Mouse (Mus musculus) frontal cortex, adult (tissue): ENCODE measurements around the gene Rgs3.

Experiments
- ATAC-seq: cut with Nextera tagmentation; 2 replicates; pipeline ENCODE4 v1.9.2; 2017; ENCODE audit warnings: mild to moderate bottlenecking, moderate library complexity, mixed read lengths; ENCODE audit not compliant: low TSS enrichment

Rgs3 gene

DNA sequence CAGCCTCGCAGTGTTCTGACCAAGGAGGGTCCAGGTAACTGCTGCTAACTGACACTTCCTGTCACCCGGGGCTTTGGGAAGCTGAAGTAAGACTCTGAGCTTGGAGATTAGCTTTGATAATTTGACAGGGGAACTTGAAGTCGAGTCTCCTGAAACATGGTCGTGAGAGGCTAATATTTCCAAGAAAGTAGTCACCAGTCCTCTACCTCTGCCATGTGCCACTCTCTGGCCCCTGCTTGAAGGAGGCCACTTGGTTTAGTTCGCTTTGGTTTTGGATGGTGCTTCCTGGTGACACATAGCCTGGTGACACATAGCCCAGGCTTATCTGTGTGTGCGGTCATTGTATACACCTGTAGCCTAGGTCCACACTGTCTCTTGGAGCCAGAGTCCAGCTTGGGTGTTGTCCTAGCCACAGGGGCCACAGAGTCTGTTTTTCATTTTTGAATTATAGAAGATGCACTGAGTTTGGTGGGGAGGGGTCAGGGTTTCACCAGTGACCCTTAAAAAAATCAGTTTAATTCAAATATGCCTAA is at the start of gene Rgs3:
TSS of gene Rgs3 (plus strand) at position 51 of the 533 bp plus-strand sequence.
- ATAC-seq = no peak

DNA sequence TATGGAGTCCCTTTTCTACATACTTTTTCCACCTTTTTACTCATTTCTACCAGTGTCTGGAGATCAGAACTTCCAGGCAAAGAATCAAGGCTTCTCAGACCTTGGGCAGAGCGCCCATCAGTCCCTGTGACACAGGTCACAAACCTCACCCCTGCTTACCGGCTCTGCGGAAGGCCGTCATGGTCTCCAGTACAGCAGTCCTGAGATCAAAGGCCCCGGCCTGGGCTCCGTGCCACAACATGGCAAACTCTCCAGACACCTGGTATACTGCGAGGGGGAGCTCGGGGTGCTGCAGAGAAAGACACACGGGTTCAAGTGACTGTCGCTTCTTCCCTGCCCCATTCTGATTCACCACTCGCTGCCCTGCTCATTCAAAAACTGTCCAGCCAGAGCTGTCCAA is 49.7 kb upstream of the Rgs3 start:
- ATAC-seq = no peak

DNA sequence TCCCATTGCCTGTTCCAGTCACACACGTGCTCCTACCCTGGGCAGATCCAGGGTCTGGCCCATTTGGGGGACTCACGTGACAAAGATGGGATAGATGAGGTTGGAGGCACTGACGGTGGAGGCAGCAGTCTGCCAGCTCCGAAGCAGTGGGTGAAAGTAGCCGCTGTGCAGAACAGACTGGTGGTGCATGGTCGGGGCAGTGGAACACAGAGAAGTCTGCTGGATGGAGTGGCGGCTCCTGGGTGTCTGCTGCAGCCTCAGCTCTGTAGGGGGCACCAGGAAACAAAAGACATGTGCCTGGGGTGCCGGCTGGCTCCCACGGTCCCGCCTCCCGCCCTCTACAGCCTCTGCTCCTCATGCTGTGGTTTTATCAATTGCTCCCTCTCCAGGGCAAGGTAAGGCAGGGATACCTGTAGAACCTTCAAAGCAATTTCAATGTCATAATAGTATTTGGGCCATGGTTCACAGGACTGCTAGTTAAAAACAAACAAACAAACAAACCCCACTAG is 45.6 kb upstream of the Rgs3 start:
- no peak for ATAC-seq

DNA sequence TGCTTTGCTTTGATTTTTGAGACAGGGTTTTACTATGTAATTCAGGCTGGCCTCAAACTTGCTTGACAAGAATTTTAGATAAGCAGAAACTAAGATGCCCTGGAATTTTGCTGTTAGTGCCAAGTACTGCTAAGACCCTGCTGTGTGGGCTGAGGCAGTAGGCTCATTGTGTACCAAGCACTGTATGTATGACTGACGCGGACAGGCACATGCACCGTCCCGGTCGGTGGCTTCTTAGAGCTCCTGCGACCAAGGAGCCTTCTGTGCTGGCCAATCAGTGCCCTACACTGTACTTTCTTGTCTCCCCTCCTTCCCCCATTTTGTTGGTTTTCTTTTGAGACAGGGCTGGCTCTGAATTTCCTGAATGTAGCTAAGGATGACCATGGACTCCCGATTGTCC is 44.7 kb upstream of the Rgs3 start:
- no peak for ATAC-seq

DNA sequence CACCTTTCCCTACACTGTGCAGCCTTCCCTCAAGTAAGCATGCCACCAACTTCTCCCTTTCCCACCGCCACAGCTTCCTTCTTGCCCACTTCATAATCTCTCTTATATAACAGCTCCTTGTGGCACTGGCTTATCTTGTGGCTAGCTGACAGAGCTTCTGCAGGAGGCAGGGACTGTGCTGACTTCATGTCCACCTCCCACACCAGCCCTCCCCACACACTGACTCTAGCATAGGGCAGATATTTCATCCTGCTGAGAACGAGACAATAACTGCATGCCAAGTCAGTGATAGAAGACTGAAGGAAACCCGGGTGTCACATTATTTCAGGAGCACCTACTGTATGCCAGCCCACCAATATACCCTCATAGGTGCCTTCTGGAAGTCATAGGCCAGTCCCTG is 44.2 kb upstream of the Rgs3 start:
- ATAC-seq = 0 out of 2 replicates have a peak, but pooled peaks have one; percentile 1

DNA sequence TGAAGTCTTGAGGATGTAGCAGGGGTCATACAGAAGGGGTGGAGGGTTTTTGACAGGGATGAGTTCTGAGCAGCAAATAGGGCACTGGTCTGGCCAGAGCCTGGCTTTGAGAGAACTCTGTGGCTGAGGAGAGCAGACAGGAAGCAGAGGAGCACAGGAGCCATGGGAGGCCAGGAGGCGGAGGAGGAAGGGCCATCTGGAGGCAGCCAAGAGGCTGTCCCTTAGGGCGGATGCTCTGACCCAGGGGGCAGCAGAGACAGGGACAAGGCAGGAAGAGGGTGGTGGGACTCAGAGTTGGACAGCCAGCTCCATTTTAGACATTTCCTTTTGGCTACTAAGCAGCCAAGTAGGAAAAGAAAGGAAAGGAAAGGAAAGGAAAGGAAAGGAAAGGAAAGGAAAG is 43.6 kb upstream of the Rgs3 start:
- ATAC-seq = no peak

DNA sequence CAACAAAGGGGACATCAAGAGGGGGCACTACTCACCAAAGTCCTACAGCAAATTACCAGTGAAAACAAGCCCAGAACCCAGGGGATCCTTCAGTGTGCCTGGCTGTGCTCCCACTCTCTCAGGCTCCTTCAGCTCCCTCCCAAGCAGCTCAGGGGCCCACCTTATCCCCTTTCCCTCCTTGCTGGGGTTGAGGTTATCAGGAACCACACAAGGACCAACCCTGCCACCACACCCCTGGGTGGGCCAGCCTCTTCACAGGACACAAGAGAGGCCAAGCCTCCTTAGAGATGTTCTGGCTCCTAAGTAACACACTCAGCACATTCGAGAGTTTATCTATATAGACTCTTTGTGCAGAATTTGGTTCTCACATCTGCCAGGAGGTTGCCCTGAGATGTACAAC is 43.1 kb upstream of the Rgs3 start:
- ATAC-seq = no peak

DNA sequence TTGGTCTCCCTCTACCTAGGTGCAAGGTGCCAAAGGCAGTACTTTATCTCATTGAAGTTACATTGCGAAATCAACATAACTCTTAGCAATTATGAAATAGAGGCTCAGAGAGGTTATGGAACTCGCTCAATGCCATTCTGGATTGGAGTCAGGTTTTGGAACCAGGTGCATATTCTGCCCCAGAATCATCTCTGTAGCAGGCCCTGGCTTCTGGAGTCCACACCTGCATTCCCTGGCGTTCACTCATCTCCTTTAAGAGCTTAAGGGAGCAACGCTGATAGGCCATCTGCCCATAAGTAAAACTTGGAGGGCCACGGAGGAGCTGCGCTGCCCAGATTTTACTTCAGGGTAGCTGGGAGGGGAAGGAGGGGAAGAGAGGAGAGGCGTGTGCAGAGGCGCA is 42.6 kb upstream of the Rgs3 start:
- no peak for ATAC-seq

DNA sequence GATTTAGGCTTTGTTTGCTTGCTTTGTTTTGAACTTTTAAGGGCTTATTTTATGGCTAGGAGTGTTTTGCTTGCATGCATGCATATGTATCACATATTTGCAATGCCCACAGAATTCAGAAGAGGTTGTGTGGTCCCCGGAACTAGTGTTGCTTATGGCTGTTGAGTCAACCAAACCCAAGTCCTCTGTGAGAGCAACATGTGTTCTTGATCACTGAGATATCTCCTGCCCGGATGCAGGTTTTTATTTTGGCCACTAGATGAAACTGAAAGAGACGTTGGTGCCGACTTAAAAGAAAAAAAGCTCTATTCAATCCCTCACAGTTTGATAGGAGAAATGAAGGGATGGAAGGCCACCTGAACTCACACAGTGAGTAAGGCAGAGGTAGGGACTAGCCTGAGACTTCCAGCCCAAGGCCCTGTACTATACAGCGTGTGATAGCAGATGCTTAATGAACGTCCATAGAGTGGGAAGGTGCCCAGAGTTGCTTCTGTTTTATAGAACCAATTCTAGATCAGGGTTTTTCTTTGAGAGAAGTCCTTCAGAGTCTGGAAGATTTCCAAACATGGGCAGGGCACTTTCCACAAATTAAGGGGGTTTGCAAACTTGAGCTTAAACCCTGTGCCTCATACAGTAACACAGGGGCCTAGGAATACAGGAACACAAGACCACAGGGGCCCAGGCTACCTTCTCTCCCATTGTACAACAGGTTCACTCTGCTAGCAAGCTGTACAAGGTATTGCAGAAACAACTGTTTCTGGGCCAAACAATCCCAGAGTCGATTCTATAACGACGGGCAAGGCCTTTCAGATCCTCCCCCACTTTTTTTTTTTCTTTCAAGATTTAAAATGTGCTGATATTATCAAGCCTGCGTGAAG is 41.9 kb upstream of the Rgs3 start:
- no peak for ATAC-seq

DNA sequence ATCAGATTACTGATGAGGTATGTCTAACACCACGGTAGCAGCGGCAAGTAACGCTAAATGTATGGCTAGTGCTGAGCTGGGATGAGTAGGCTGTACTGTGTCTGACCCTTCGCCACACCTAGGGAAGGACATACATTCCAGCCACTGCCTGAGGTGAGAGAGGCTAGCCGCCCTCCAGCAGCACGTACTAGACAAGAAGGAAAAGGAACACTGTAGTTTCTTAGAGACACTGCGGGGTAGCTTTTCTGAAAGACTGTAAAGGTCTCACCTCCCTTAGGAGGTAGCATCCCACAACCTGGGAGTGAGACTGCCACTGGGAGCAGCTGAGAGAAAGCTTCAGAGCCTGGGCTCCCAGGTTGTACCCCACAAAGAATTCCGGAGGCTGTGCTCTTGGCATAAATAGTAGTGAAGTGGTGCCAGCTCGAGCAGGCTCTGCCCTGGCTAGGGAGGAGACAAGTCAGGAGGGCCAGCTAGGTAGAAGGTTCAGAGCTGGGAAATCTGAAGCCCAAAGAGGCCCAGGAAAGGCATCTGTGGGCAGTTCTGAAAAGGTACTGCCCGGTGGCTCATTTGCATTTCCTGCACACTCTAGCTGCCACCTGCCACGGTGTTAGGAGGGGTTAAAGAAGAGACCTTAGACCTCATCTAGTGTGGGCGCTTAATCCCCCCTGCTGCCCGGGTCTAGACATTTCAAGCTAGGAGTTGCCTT is 41.1 kb upstream of the Rgs3 start:
- ATAC-seq = no peak

DNA sequence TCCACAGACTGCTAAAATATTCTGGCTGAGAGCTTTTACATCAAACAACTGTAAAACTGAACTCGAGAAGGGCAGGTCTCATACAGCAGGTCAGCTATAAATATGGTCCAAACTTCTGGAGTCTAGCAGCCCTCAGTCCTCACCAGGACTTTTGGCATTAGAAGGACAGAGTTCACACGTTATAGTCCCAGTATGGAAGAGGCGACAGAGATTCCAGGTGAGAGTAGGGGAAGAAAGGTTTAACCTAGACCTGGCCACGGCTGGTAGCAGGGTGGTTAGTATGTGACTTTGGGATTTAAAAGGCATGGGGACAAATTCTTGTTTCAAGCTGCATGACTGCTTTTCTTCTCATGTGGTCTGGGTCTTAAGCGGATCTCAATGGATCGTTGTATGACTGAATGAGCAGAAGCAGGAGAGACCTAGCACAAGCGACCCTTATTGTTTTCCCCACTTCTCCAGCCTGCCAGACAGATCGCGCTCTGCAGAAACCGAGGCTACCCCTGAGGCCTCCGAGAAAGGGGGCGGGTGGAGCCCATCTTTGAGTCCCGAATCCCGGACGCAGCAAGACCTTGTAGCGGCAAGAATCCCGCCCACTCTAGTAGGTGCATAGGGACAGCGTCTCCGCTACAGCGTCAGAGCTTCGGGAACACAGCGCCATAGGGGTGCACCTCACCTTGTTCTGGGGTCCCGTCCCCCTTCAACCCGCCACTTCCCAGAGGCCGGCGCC is 40.4 kb upstream of the Rgs3 start:
- peak; percentile 67; the same call in 1 of the 2 replicates for ATAC-seq

DNA sequence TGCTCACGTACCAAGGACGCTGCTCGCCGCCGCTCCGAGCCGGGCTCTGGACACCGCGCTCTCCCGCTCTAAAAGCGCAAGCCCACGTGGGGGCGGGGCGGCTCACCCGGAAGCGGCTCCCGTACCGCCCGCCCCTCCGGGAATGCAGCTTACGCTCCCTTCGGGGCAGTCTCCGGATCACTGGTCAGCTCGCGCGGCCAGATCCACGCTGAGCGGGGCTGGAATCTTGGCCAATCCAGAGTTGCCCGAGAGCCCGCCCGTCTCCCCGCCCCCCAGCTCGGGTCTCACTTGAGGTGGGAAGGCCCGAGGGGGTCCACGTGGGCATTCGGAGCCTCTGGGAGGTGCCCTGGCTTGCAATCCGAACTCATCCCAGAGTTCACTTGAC is 39.8 kb upstream of the Rgs3 start, which contains the start of gene Alad:
TSS of gene Alad (minus strand) at position 70 of the 385 bp plus-strand sequence.
- peak; percentile 81 for ATAC-seq

DNA sequence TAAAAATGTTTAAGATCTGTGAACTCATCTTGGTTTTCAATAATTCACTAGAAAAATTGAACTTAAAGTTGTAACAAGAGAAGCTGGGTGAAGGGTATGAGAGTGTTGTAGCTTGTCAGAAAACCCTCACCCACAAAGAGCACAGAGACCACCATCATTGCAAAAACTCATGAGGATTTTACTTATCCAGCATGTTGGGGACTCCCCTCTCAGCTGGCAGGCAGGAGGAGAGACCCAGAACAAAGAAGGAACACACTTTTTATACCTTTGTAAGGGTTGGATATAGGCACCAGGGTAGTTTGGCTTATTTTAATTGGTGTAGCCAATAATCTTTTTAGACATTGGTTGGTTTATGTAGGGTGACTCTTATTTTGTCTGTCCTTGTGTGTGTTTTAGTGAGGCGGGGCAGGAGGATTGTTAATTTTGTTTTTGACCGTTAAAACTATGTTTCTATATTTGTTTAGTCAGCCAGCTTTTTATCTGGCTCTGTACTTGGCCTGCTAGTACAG is 38.7 kb upstream of the Rgs3 start:
- ATAC-seq = no peak

DNA sequence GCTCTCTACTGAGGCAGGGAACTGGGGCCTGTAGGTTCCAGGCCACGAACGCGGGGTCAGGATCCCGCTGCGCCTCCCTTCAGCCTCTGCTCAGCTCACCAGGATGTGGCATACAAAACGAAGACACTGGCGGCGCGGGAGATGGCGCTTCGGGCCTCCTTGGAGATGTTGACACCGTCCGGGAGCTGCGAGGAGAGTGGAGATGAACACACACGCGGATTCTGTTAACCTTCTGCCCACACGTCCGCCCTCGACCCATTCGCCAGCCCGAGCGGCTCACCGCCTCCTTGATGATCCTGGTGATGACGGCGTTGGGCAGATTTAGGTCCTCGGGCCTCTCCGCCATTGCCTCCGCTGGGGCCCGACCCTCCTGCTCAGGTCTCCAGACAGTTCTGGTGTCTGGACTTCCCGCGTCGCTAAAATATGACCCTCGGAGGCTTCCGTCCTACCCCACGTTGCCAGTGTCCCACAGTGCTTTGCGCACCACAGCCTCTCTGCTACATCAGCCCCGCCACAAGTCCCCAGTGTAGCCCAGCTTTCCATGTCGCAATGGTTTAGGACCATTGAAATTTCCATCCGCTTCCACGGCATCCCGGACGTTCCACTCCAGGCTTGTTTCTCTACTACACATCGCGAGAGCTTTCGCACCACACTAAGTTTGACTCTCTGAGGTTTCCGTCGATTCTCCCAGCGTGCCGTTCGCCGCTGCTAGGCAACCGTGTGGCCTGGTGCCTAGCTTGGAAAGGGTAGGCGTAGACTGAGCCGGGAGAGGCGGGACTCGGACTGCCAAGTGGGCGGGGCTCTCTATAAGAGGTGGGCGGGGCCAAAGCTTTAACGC is 34.8 kb upstream of the Rgs3 start, which contains the start of the genes Pole3 and 4933430I17Rik:
TSS of gene Pole3 (minus strand) at position 418 of the 838 bp plus-strand sequence.
TSS of gene 4933430I17Rik (plus strand) at position 719 of the 838 bp plus-strand sequence.
- peak; percentile 89 for ATAC-seq

DNA sequence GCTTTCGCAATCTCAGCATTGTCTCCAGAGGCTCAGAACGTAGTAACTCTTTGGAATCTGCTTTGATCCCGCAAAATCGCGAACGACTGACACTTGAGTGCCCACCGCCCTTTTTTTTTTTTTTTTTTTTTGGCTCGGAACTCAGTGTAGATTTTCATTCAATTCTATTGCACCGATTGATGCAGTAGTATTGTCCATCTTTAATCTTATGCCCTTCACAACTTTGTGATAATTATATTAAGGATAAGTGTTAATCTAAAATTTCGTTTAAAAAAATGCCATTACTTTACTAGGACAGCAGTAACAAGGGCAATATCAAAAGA is 34.2 kb upstream of the Rgs3 start:
- ATAC-seq = no peak

DNA sequence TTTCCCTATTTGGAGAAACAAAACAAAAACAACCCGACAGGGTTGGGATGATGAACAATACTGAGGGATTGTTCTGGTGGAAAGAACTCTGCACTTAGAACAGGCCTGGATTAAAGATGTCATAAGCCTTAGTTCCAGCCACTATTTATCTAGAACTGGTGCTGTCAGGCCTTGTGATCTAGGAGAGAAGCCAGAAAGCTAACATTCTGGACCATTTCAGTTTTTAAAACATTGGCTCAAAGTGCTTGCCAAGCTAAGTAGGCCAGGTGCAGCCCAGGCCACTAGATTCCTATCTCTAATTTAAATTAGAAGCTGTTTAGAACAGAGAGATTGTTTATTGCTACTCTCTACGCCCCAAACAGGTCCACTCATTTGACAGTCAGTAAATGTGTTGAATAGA is 33.4 kb upstream of the Rgs3 start:
- no peak for ATAC-seq

DNA sequence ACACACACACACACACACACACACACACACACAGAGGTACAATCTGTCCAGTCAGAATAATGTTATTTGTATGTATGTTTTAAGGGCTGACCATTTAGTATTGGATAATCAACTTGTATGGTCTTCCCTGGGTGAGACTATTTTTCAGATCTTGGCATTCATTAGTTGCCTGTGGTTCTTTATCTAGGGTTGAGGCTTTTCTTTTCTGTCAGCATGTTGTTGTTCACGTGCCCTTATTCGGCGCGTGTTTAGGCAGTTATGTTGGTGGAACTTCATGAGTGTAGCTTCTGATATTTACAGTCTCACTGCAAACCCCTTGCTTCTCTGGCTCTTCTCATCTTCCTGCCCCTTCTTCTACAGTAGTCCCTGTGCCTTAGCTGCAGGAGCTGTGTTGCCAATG is 32.0 kb upstream of the Rgs3 start:
- no peak for ATAC-seq

DNA sequence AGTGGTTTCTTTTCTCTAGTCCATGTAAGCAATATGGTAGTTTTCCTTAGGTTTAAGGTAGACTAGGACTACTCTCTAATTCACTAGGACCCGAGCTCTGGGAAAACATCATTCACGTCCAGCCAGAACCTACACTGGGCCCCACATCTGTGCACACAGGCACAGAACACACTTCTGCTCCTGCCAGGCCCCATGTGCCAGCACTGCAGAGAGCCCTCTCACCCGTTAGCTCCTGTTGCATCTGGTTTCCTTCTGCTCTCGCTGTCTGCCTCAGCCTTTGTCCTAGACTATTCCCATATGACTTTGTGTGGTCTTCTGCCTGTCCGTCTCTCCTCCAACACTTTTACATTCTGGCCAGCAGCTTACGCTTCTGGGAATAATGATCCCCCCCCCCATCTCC is 25.9 kb upstream of the Rgs3 start:
- ATAC-seq = no peak

DNA sequence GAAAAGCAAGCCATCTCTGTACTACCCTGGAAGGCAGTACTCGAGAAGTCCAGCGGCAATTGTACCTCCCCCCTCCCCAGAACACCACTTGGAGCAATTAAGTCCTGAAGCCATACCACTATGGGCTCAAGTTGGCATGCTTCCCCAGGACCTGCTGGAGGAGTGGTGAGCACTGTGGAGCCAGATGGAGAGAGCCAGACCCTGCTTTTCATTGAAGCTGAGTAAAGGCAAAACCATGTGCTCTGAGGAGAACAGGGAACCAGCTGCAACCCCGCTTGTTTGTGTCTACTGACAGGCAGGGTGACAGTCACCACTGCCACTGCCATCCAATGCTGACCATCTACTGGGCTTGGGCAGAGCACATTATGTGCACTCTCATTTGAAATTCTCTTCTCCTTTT is 17.8 kb upstream of the Rgs3 start:
- ATAC-seq = no peak

DNA sequence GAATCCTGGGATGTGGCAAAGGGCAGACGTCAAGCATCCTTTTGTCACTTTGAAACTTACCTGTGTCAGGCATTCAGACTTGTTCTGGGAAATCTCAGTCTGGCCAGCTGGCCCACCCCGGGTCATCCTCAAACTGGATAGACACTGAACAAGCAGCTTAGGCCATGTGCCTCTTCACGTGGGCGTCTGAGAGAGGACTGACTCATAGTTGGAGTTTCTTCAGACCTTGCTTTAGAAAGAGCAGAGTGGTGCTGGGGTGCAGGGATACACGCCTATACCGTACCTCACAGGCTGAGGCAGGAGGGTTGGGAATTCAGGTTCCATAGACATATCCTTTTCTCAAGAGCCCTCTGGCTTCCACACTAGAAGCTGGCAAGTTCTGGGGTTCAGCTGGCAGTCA is 15.9 kb upstream of the Rgs3 start:
- ATAC-seq = peak; percentile 73; the same call in 1 of the 2 replicates

DNA sequence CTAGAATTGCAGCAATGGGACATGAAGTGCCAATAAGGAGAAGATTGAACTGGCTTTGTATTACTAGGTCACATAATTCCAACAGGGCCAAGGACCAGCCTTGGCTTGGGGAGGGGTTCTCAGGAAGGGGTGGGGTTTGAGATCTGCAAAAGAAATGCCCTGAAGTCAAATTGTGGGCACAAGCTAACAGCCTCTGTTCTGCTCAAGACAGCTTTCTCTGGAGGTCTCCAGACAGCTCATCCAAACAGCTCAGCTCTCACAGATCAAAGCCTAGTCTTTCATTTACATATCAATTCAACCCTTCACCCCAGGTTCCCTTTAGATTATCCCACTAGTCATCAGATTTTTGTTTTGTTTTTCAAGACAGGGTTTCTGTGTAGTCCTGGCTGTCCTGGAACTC is 14.8 kb upstream of the Rgs3 start:
- ATAC-seq = no peak
